Mouse (Mus musculus) heart, embryonic 14.5 days (tissue): ENCODE results near the gene Cxcl2. TPM values are rescaled to one million over a fixed set of nuclear protein-coding genes. Genes with fewer than 3 reads are reported as not detected.

Source experiments
- ATAC-seq: fragments of 200-750 bp; cut with Nextera tagmentation; 2 replicates; pipeline ENCODE4 v1.8.0; 2017; ENCODE audit warnings: low read depth, moderate TSS enrichment; ENCODE audit not compliant: insufficient number of reproducible peaks, insufficient read depth, low FRiP score
- H3K27ac ChIP-seq, 2 experiments: fragments of 200-500 bp in 1 of 2; fragments of 300-500 bp in 1 of 2; sonication (generic) in 1 of 2; replicated peaks in 1 of 2; 2 replicates each; pipeline ENCODE4 v1.5.1; 2012 to 2014; ENCODE audit warnings: low read depth in 2 of 2, low read length in 2 of 2, control low read depth in 1 of 2, mild to moderate bottlenecking in 1 of 2, mixed read lengths in 1 of 2; ENCODE audit not compliant: control insufficient read depth in 1 of 2, insufficient read depth in 1 of 2
- H3K27me3 ChIP-seq: fragments of 300-500 bp; sonication (generic); 2 replicates; pipeline ENCODE4 v1.6.1; 2014; ENCODE audit warnings: mild to moderate bottlenecking, low read length, control low read depth; ENCODE audit not compliant: control insufficient read depth, insufficient read depth
- H3K36me3 ChIP-seq: fragments of 300-500 bp; sonication (generic); 2 replicates; pipeline ENCODE4 v1.6.1; 2014; ENCODE audit warnings: mild to moderate bottlenecking, control low read depth, low read length, mixed read lengths; ENCODE audit not compliant: control insufficient read depth, insufficient read depth
- H3K4me1 ChIP-seq, 2 experiments: fragments of 200-500 bp in 1 of 2; fragments of 300-500 bp in 1 of 2; sonication (generic) in 1 of 2; 2 replicates each; pipeline ENCODE4 v1.6.1; 2012 to 2014; ENCODE audit warnings: low read length in 2 of 2, control low read depth in 1 of 2, mixed read lengths in 1 of 2; ENCODE audit not compliant: control insufficient read depth in 2 of 2, insufficient read depth in 2 of 2
- H3K4me2 ChIP-seq: fragments of 300-500 bp; sonication (generic); 2 replicates; pipeline ENCODE4 v1.6.1; 2014; ENCODE audit warnings: mild to moderate bottlenecking, low read length
- H3K4me3 ChIP-seq, 2 experiments: fragments of 200-500 bp in 1 of 2; fragments of 300-500 bp in 1 of 2; sonication (generic) in 1 of 2; 2 replicates each; pipeline ENCODE4 v1.5.1; 2012 to 2014; ENCODE audit warnings: low read length in 2 of 2, mild to moderate bottlenecking in 2 of 2, control low read depth in 1 of 2, low read depth in 1 of 2, moderate library complexity in 1 of 2; ENCODE audit not compliant: control insufficient read depth in 1 of 2, insufficient read depth in 1 of 2
- H3K9ac ChIP-seq: fragments of 300-500 bp; sonication (generic); 2 replicates; pipeline ENCODE4 v1.6.1; 2014; ENCODE audit warnings: mild to moderate bottlenecking, low read length
- H3K9me3 ChIP-seq: fragments of 300-500 bp; sonication (generic); 2 replicates; pipeline ENCODE4 v1.6.1; 2016; ENCODE audit warnings: low read length, control low read depth; ENCODE audit not compliant: control insufficient read depth
- WGBS: fragments of 180-500 bp; shearing (Covaris S2); extraction: QIAGEN DNeasy Blood & Tissue Kit; methylation state at CpG from one replicate; pipeline ENCODE4 v1.1.7; 2014; 5-methylcytosine and 5-hydroxymethylcytosine counted together
- polyA plus RNA-seq: library from polyadenylated mRNA; unstranded; fragments of >200 nt; fragmentation: Nextera tagmentation; extraction: Ambion mirVana; gene quantifications from 2 replicates; pipeline ENCODE4 v1.2.1, GENCODE M21; 2014

Gene Cxcl2
- 0.20 TPM in 1 of 2 replicates, not detected in the other for polyA plus RNA-seq

GRCm38 (mm10) chr5:90903339-90904020 is at the start of gene Cxcl2:
TSS of gene Cxcl2 (plus strand) at chr5:90903871.
- no peaks in the 10 kb centered on the region for H3K36me3 ChIP-seq
- ATAC-seq = no peak
- H3K4me1 ChIP-seq = peaks cover 2 to 5% of the 10 kb centered on the region in 2 experiments; a peak in 2 of 4 replicates
- no peak within 1 kb of the TSS for H3K27ac ChIP-seq
- H3K4me3 ChIP-seq = peak within 1 kb of the TSS; percentile 31 to 32
- peaks cover 20% of the 10 kb centered on the region for H3K27me3 ChIP-seq
- 0 out of 2 replicates have a peak within 1 kb of the TSS, but pooled peaks have one; percentile 30 for H3K9ac ChIP-seq
- 10% methylated on average over 22 of the region's 22 CpGs for WGBS
- H3K4me2 ChIP-seq = peak within 1 kb of the TSS; percentile 80
- no peaks in the 10 kb centered on the region for H3K9me3 ChIP-seq

GRCm38 (mm10) chr5:90855308-90856230 is 48.1 kb upstream of the Cxcl2 start:
- no peak for ATAC-seq
- Histone ChIP-seq H3K27me3 (no peaks in the 10 kb centered on the region), H3K9me3 (no peaks in the 10 kb centered on the region), H3K27ac (no peak overlapping the region), H3K9ac (no peak overlapping the region), H3K4me3 (no peak overlapping the region), H3K4me2 (no peak overlapping the region), H3K4me1 (no peaks in the 10 kb centered on the region; a peak in 1 of 4 replicates), H3K36me3 (no peaks in the 10 kb centered on the region)
- 81% methylated on average over 7 of the region's 7 CpGs for WGBS

- H3K9ac ChIP-seq = no peak overlapping the region
- no peak overlapping the region for H3K4me3 ChIP-seq
- ATAC-seq = no peak
- WGBS = 51% methylated on average over 5 of the region's 5 CpGs
- no peaks in the 10 kb centered on the region for H3K27me3 ChIP-seq
- no peaks in the 10 kb centered on the region; a peak in 1 of 4 replicates for H3K4me1 ChIP-seq
- no peak overlapping the region for H3K27ac ChIP-seq
- no peaks in the 10 kb centered on the region for H3K9me3 ChIP-seq
- no peaks in the 10 kb centered on the region for H3K36me3 ChIP-seq
- H3K4me2 ChIP-seq = no peak overlapping the region
Measured at GRCm38 (mm10) chr5:90857463-90857862, 46.2 kb upstream of the Cxcl2 start.

GRCm38 (mm10) chr5:90858429-90858828 is 45.2 kb upstream of the Cxcl2 start:
- ATAC-seq = no peak
- Histone ChIP-seq H3K4me2 (no peak overlapping the region), H3K36me3 (no peaks in the 10 kb centered on the region), H3K4me1 (no peaks in the 10 kb centered on the region; a peak in 1 of 4 replicates), H3K9me3 (no peaks in the 10 kb centered on the region), H3K27me3 (no peaks in the 10 kb centered on the region), H3K4me3 (no peak overlapping the region), H3K27ac (no peak overlapping the region), H3K9ac (no peak overlapping the region)
- 85% methylated on average over 2 of the region's 2 CpGs for WGBS

GRCm38 (mm10) chr5:90859031-90859430 is 44.6 kb upstream of the Cxcl2 start:
- Histone ChIP-seq H3K27ac (no peak overlapping the region), H3K9ac (no peak overlapping the region), H3K4me3 (no peak overlapping the region), H3K9me3 (no peaks in the 10 kb centered on the region), H3K4me2 (no peak overlapping the region), H3K4me1 (no peaks in the 10 kb centered on the region; a peak in 1 of 4 replicates), H3K36me3 (no peaks in the 10 kb centered on the region), H3K27me3 (no peaks in the 10 kb centered on the region)
- 76% methylated on average over 3 of the region's 3 CpGs for WGBS
- ATAC-seq = no peak

- no peak overlapping the region for H3K9ac ChIP-seq
- no peaks in the 10 kb centered on the region; a peak in 1 of 4 replicates for H3K4me1 ChIP-seq
- no peaks in the 10 kb centered on the region for H3K36me3 ChIP-seq
- 77% methylated on average over 6 of the region's 6 CpGs for WGBS
- no peak overlapping the region for H3K4me2 ChIP-seq
- H3K4me3 ChIP-seq = no peak overlapping the region
- ATAC-seq = no peak
- no peaks in the 10 kb centered on the region for H3K9me3 ChIP-seq
- no peak overlapping the region for H3K27ac ChIP-seq
- no peaks in the 10 kb centered on the region for H3K27me3 ChIP-seq
Measured at GRCm38 (mm10) chr5:90861876-90862375, 41.7 kb upstream of the Cxcl2 start.

- Histone ChIP-seq H3K27me3 (no peaks in the 10 kb centered on the region), H3K36me3 (no peaks in the 10 kb centered on the region), H3K4me3 (no peak overlapping the region), H3K9ac (no peak overlapping the region), H3K4me2 (no peak overlapping the region), H3K4me1 (no peaks in the 10 kb centered on the region), H3K9me3 (no peaks in the 10 kb centered on the region), H3K27ac (no peak overlapping the region)
- no peak for ATAC-seq
Measured at GRCm38 (mm10) chr5:90866770-90867169, 36.9 kb upstream of the Cxcl2 start.
